Mouse (Mus musculus): ENCODE results near the gene Stat6. TPM values are rescaled to one million over a fixed set of nuclear protein-coding genes. Genes with fewer than 3 reads are reported as not detected.

Gene Stat6
- polyA plus RNA-seq, 1 experiment from 2014 or later: 37.6 TPM

DNA sequence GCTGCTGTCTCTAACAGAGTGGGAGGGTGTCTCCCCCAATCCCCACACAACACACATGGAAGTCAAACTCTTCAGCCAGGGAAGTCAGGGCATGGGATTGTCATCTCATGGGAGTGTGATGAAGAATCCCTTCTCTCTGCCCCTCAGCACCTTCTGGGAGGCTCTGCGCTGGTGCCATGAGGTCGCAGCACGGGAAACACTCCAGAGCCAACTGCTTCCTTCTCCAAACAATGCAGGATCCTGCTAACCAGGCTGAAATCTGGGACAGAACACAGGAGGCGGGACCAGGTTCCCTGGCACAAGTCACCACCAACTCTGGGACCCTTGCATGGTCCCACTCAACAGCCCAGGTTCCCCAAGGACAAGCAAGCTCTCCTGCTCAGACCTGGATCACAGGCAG lies 25.5 kb upstream of the Stat6 start:
- WGBS: 26% methylated on average over 4 of the region's 4 CpGs
- peaks cover 71% of the 10 kb centered on the region for H3K4me1 ChIP-seq
- peaks cover 3% of the 10 kb centered on the region; the same call in 1 of the 2 replicates for H3K36me3 ChIP-seq
- no peak for ATAC-seq (ENCODE audit: borderline replicate concordance, extremely low read depth, low FRiP score, low TSS enrichment)
- H3K9me3 ChIP-seq: no peaks in the 10 kb centered on the region
- H3K4me2 ChIP-seq: peak overlapping the region; percentile 97; the same call in 1 of the 2 replicates
- no peaks in the 10 kb centered on the region for H3K27me3 ChIP-seq
- no peak overlapping the region for H3K9ac ChIP-seq
- H3K4me3 ChIP-seq: no peak overlapping the region
- peak overlapping the region; percentile 86 for H3K27ac ChIP-seq

DNA sequence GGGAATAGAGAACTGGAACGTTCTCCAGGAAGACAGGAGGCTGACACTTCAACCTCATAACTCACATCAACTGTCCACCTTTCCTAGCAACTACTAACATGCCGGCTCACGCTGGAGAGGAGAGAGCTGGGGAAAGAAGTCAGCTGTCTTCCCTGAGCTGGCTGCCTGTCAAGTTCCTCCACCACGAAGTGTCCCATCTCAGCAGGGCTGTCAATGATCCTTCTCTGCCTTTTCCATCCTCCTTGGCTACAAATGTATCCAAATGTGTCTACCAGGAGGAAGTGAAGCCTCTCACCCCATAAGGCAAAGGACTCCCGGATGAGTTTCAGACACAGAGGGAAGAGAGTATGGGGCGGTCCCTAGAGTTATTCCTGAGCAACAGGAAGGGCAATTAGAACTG lies 24.6 kb upstream of the Stat6 start:
- H3K27ac ChIP-seq: peak overlapping the region; percentile 99
- H3K36me3 ChIP-seq: no peaks in the 10 kb centered on the region
- no peak overlapping the region for H3K9ac ChIP-seq

DNA sequence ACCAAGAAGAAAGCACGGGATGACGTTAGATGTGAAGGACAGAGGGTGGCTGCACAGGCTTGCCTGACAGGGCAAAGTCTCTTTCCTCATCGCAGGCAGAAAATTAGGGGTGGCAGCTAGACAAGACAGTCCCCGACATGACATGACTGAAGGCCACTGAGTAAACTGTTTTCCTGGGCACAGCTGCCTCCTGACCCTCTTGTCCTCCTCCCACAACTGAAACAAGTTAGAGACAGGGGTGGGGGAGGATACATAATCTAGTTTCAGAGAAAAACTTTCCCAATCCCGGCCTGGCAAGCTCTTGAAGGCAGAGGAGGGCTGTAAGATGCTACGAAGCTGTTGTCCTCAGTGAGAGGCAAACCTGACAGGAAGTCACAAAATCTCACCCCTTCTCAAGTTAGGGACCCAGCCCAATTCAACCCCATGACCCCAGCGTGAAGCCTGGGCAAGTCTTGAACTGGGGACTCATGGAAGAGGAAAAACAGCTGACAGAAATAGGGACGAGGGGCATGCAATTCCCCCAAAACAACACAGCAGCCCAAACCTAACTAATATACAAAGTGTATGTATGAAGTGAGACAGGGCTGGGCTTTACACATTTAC lies 23.6 kb upstream of the Stat6 start:
- peaks cover 63% of the 10 kb centered on the region for H3K4me1 ChIP-seq
- WGBS: 15% methylated on average over 8 of the region's 8 CpGs
- peak overlapping the region; percentile 99 for H3K27ac ChIP-seq

More for the DNA sequence above, 24.6 kb upstream of the Stat6 start:
- Histone ChIP-seq H3K4me3 (peak overlapping the region; percentile 70; the same call in 1 of the 2 replicates), H3K4me1 (peaks cover 72% of the 10 kb centered on the region), H3K27me3 (no peaks in the 10 kb centered on the region), H3K9me3 (no peaks in the 10 kb centered on the region), H3K4me2 (peak overlapping the region; percentile 97)
- ATAC-seq (ENCODE audit: borderline replicate concordance, extremely low read depth, low FRiP score, low TSS enrichment): no peak
- 14% methylated on average over 6 of the region's 6 CpGs for WGBS

DNA sequence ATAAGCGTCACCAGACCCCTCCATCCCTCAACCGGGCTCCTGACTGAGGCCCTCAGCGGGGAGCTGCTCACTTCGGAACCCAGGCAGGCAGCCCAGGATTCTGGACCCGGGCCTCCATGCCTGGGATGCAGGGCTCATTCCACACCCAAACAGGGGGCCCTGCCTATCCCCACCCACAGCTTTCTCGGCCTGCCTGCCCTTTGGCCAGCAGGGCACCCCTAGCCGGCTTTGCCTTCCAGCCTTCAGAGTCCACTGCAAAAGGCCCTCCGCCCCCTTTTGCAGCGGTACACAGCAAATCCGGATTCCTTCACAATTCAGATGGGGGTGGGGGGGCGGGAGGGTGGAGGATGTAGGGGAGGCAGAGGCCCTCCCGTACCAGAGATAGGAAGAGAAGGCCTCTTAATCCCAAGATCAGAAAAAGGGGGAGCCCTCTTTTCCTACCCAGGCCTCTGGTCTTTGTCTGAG lies 22.8 kb upstream of the Stat6 start:
- WGBS: 8% methylated on average over 12 of the region's 12 CpGs

More for the DNA sequence above, 23.6 kb upstream of the Stat6 start:
- peak overlapping the region; percentile 78 for H3K9ac ChIP-seq
- ATAC-seq (ENCODE audit: borderline replicate concordance, extremely low read depth, low FRiP score, low TSS enrichment): no peak
- H3K27me3 ChIP-seq: no peaks in the 10 kb centered on the region
- peak overlapping the region; percentile 70 for H3K4me3 ChIP-seq
- H3K9me3 ChIP-seq: no peaks in the 10 kb centered on the region
- no peaks in the 10 kb centered on the region for H3K36me3 ChIP-seq
- H3K4me2 ChIP-seq: peak overlapping the region; percentile 97

GRCm38 (mm10) chr10:127620406-127621190 lies 22.2 kb upstream of the Stat6 start, which contains the start of gene Lrp1:
Gene Lrp1, minus strand, starts transcription at chr10:127621148.
- H3K27me3 ChIP-seq: no peaks in the 10 kb centered on the region
- peak within 1 kb of the TSS; percentile 99 for H3K27ac ChIP-seq
- ATAC-seq (ENCODE audit: borderline replicate concordance, extremely low read depth, low FRiP score, low TSS enrichment): peak; percentile 65
- peak within 1 kb of the TSS; percentile 97 for H3K4me2 ChIP-seq
- peak within 1 kb of the TSS; percentile 78 for H3K9ac ChIP-seq
- H3K9me3 ChIP-seq: no peaks in the 10 kb centered on the region
- under 1% methylated on average over 25 of the region's 32 CpGs for WGBS
- peaks cover 50% of the 10 kb centered on the region for H3K4me1 ChIP-seq
- peak within 1 kb of the TSS; percentile 70 for H3K4me3 ChIP-seq
- H3K36me3 ChIP-seq: no peaks in the 10 kb centered on the region

More for the DNA sequence above, 22.8 kb upstream of the Stat6 start:
- Histone ChIP-seq H3K27me3 (no peaks in the 10 kb centered on the region), H3K9ac (peak overlapping the region; percentile 78), H3K36me3 (no peaks in the 10 kb centered on the region), H3K4me2 (peak overlapping the region; percentile 97), H3K4me3 (peak overlapping the region; percentile 70), H3K4me1 (peaks cover 56% of the 10 kb centered on the region), H3K27ac (peak overlapping the region; percentile 99), H3K9me3 (no peaks in the 10 kb centered on the region)
- ATAC-seq (ENCODE audit: borderline replicate concordance, extremely low read depth, low FRiP score, low TSS enrichment): no peak

GRCm38 (mm10) chr10:127621191-127622056 lies 21.4 kb upstream of the Stat6 start:
- peak overlapping the region; percentile 70 for H3K4me3 ChIP-seq
- WGBS: under 1% methylated on average over 35 of the region's 39 CpGs
- peak overlapping the region; percentile 72 for H3K9ac ChIP-seq
- peak; percentile 91 for ATAC-seq (ENCODE audit: borderline replicate concordance, extremely low read depth, low FRiP score, low TSS enrichment)
- no peaks in the 10 kb centered on the region for H3K36me3 ChIP-seq
- peaks cover 41% of the 10 kb centered on the region for H3K4me1 ChIP-seq
- H3K4me2 ChIP-seq: peak overlapping the region; percentile 97
- H3K9me3 ChIP-seq: no peaks in the 10 kb centered on the region
- peak overlapping the region; percentile 99 for H3K27ac ChIP-seq
- H3K27me3 ChIP-seq: no peaks in the 10 kb centered on the region

DNA sequence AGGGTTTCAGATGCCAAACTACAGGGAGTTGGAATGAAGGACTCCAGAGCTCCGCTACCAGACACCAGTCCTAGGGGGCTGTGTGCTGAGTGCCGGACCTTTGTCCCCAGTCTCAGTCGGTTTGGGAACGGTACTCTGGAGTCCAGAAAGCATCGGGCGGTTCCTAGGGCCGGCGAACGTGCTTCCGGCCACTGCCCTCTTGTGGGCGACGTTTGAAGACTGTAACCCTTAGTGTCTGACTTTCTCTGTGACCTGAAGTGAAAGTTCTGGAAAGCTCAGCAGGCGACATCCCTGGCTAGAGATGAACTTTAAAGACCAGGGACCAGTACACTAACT lies 20.8 kb upstream of the Stat6 start:
- Histone ChIP-seq H3K9ac (peak overlapping the region; percentile 72), H3K4me1 (peaks cover 35% of the 10 kb centered on the region), H3K27me3 (no peaks in the 10 kb centered on the region), H3K27ac (peak overlapping the region; percentile 99), H3K9me3 (no peaks in the 10 kb centered on the region), H3K4me3 (peak overlapping the region; percentile 70), H3K4me2 (peak overlapping the region; percentile 97), H3K36me3 (no peaks in the 10 kb centered on the region)
- peak; percentile 44; the same call in 1 of the 2 replicates for ATAC-seq (ENCODE audit: borderline replicate concordance, extremely low read depth, low FRiP score, low TSS enrichment)
- under 1% methylated on average over 13 of the region's 13 CpGs for WGBS

DNA sequence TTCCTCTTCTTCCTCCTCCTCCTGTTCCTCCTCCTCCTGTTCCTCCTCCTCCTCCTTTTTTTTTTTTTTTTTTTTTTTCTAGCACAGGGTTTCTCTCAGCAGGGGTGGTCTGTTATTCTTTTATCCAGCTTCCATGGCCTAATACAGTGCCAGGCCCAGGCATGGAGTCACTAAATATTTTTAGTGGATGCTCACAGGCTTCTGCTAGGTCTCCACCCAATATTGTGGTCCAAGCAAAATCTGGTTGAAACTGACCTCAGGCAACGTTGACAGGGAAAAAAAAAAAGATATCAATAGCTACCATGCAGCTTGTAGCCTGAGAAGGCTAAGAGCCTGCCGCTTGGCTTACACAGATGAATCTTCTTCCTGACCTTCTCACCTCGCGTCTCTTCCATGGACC lies 20.1 kb upstream of the Stat6 start:
- H3K9ac ChIP-seq: no peak overlapping the region
- 58% methylated on average over 4 of the region's 4 CpGs for WGBS
- no peaks in the 10 kb centered on the region for H3K9me3 ChIP-seq
- peaks cover 29% of the 10 kb centered on the region for H3K4me1 ChIP-seq
- H3K27me3 ChIP-seq: no peaks in the 10 kb centered on the region
- peak overlapping the region; percentile 99; the same call in 1 of the 2 replicates for H3K27ac ChIP-seq
- no peak overlapping the region for H3K4me3 ChIP-seq
- H3K4me2 ChIP-seq: no peak overlapping the region
- no peaks in the 10 kb centered on the region for H3K36me3 ChIP-seq
- ATAC-seq (ENCODE audit: borderline replicate concordance, extremely low read depth, low FRiP score, low TSS enrichment): no peak

GRCm38 (mm10) chr10:127623439-127624216 lies 19.2 kb upstream of the Stat6 start:
- H3K9me3 ChIP-seq: no peaks in the 10 kb centered on the region
- H3K4me3 ChIP-seq: no peak overlapping the region
- no peaks in the 10 kb centered on the region for H3K36me3 ChIP-seq
- peaks cover 19% of the 10 kb centered on the region for H3K4me1 ChIP-seq
- H3K9ac ChIP-seq: no peak overlapping the region
- no peak overlapping the region for H3K27ac ChIP-seq
- H3K27me3 ChIP-seq: no peaks in the 10 kb centered on the region
- no peak for ATAC-seq (ENCODE audit: borderline replicate concordance, extremely low read depth, low FRiP score, low TSS enrichment)
- no peak overlapping the region for H3K4me2 ChIP-seq
- 91% methylated on average over 6 of the region's 6 CpGs for WGBS

- Histone ChIP-seq H3K27me3 (no peaks in the 10 kb centered on the region), H3K4me2 (no peak overlapping the region), H3K9me3 (no peaks in the 10 kb centered on the region), H3K4me3 (no peak overlapping the region), H3K9ac (no peak overlapping the region), H3K36me3 (no peaks in the 10 kb centered on the region), H3K4me1 (peaks cover 6% of the 10 kb centered on the region), H3K27ac (no peak overlapping the region)
- ATAC-seq (ENCODE audit: borderline replicate concordance, extremely low read depth, low FRiP score, low TSS enrichment): no peak
- 89% methylated on average over 3 of the region's 3 CpGs for WGBS
Observed at GRCm38 (mm10) chr10:127626433-127626832, 16.4 kb upstream of the Stat6 start.
